Mouse (Mus musculus): ENCODE measurements around the gene Oas1d.

Oas1d gene

DNA sequence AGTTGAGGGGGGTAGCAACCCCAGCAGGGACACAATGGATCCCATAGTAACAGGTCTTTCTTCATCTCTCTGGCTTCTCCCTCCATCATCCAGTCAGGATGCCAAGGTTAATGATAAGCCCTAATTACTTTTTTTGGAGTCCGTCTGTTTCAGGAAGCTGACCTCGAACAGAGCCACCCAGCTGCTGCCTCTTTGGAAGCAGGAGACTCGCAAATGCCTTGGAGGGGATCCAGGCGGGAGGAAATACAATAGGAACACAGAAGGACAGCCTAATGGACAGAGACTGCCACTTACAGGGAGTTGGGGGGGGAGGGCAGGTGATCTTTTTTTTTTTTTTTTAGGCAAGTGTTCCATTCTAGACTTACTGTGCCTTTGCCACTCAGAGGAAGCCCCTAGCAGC, 55.4 kb downstream of the Oas1d start:
- no peak for DNase-seq (ENCODE audit: low spot score)

Measured in c-Kit-positive CD71-positive TER-119-positive erythroid progenitor cells, embryonic 14.5 days (primary cell).